Mouse (Mus musculus): Measurements from ENCODE around the gene Lpin1.

DNA sequence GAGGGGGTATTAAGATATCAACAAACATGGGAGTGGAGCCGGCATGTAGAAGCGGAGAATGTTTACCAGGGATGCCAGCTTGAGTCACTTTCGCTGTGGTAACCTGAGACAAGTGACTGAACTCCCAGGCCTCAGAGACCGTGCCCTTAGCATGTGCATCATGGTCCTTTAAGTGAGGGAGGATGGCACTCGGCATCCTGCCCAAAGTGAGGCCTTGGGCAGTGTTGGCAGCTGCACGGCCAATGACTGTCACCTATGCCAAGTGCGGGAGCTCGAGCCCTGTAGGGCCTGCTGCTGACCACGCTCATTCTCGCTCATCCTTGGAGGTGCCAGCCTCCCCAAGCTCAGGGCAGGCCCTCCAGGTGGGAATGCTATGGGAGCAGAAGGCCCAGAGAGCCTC, 48.1 kb downstream of the Lpin1 start:
- no peak for TF ChIP-seq CTCF (IDR thresholded peaks at IDR 0.05; ENCODE audit: low read depth, low read length)
- TF ChIP-seq POLR2A (IDR thresholded peaks at IDR 0.05; ENCODE audit: extremely low read depth, insufficient read depth, low read length), result no peak

All from liver, adult 2 months (tissue).